Mouse (Mus musculus) Patski (cell line): ENCODE measurements around the gene Txnrd3. TPM values are rescaled to one million over a fixed set of nuclear protein-coding genes. Genes with fewer than 3 reads are reported as not detected.

Experiments
- ATAC-seq: fragments of 100-300 bp; one replicate; pipeline ENCODE4 v1.8.0; 2021
- CTCF ChIA-PET: fragments of 350-600 bp; sonication (Branson Sonifier 250); formaldehyde crosslinking; loops from one replicate; lab custom pipeline; 2022; ENCODE audit warnings: inconsistent platforms; lab: Charles Lee
- POLR2A ChIA-PET: fragments of 350-600 bp; sonication (Branson Sonifier 250); formaldehyde crosslinking; loops from one replicate; lab custom pipeline; 2022; ENCODE audit warnings: antibody characterized with exemption, inconsistent platforms; lab: Charles Lee
- DNase-seq: peaks from one replicate; pipeline ENCODE4 v3.0.0-alpha.2; 2011; ENCODE audit warnings: low read depth, low spot score
- H3K27me3 ChIP-seq: fragments of 371-371 bp; one replicate; pipeline ENCODE4 v1.5.1; 2021
- CTCF ChIP-seq: fragments of 100-300 bp; IDR thresholded peaks from one replicate; pipeline ENCODE4 v1.5.1; 2021
- in situ Hi-C: fragments of 300-500 bp; cut with MboI; formaldehyde crosslinking; loops from 3 replicates; pipeline ENCODE4 v1.11.1; 2018; ENCODE audit warnings: low pct_unique_long_range_greater_than_20kb, mixed read lengths
- polyA plus RNA-seq: library from polyadenylated mRNA; unstranded; gene quantifications from one replicate; pipeline ENCODE4 v1.2.3, GENCODE M21; 2021

Txnrd3 gene
- polyA plus RNA-seq, 1 experiment from 2014 or later = 26.7 TPM

DNA sequence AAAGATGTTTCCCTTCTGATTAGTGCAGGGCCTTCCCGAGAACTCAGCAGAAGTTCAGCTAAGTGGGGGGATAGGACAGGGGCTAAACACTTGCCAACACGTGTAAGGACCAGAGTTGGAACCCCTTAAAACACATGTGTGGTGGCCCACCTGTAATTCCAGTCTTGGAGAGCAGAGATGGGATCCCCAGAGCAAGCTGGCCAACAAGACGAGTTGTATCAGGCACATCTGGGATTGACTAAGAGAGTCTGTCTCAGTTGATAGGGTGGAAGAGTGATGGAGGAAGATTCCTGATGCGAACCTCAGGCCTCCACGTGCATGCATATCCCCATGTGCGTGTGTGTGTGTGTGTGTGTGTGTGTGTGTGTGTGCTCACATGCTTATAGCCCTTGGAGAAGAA lies 27.6 kb downstream of the Txnrd3 start:
- CTCF ChIA-PET = interaction anchor here (1.1 kb wide), 2 partner anchors 10 to 11 kb away, joined by 3 to 4 read pairs; no protein-coding TSS in a partner anchor
- in situ Hi-C loops = no loop called here
- TF ChIP-seq CTCF = no peak
- ATAC-seq = no peak
- H3K27me3 ChIP-seq = no peaks in the 10 kb centered on the region
- POLR2A ChIA-PET = no interaction called here
- no peak for DNase-seq

DNA sequence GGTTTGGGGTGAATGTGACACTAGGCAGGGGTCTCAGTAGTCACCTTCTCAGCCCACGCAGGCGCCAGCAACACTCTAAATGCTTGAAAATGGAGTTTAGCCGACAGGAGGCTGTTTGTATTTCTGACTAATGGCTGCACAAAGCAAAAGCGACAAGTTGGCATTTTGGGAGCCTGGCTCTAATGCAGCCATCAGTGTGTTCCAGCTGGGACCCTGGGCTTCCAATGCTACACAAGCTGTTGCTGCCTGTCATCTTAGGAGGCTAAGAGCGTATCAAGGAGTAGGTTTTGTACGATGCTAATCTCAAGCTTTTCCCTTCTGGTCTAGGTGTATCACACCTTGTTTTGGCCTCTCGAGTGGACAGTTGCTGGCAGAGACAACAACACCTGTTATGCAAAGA lies 28.9 kb downstream of the Txnrd3 start:
- POLR2A ChIA-PET = no interaction called here
- in situ Hi-C loops = no loop called here
- CTCF ChIA-PET = interaction anchor here (1.0 to 1.2 kb wide), 2 partner anchors 11 to 655 kb away, joined by 3 read pairs; no protein-coding TSS in a partner anchor
- H3K27me3 ChIP-seq = no peaks in the 10 kb centered on the region
- ATAC-seq (no peak), DNase-seq (no peak)
- TF ChIP-seq CTCF = no peak

DNA sequence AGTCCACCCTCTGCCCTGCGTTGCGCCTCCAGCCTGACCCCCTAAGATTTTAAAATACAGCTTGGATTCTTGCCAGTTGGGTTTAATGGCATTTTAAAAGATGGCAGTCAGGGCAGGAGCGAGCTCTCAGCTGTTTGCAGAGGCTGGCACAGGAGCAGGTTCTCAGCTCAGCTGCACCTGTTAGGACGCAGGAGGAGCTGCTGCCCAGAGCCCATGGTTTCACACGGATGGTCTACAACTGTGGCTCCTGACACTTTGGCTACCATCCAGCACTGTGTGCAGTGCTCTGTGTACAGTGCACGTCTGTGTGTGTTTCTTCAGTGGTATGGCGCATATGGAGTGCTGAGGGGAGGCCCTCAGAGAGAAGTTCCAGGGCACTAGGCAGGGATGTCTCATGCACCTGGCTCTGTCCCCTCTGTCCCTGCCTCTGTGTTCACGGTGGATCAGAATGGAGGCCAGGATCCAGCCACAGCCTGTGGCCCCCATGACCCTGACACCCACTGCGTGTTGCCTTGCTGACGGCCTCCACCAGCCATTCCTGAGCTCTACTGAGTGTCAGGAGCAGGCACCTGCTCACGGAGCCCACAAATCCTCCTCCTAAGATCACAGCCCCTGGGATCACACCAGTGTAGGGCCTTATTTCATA lies 29.5 kb downstream of the Txnrd3 start:
- in situ Hi-C loops = no loop called here
- POLR2A ChIA-PET = interaction anchor here (0.6 kb wide), 1 partner anchor 33 kb away, joined by 4 read pairs; no protein-coding TSS in a partner anchor
- CTCF ChIA-PET = interaction anchor here (0.6 to 1.2 kb wide), 3 partner anchors 11 to 654 kb away, joined by 3 read pairs; no protein-coding TSS in a partner anchor
- DNase-seq (no peak), ATAC-seq (no peak)
- TF ChIP-seq CTCF = no peak
- no peaks in the 10 kb centered on the region for H3K27me3 ChIP-seq

DNA sequence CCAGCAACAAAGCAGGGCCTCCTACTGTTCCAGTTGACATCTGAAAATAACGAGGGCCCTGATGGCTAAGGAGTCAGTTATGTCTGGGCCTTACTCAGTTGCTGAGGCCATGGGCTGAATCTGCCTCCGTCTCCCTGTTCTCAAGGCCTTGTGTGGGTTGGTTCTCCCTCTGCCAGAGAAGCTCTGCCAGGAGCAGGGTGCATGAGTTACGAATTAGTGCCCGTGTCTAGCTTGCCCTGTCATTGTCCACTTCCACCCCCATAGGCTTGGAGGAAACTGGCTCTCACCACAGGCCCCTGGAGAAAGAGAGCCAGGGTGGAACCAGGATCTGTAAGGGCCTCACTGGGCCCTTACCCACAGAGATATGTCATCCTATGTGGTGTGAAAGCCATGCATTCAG lies 34.7 kb downstream of the Txnrd3 start:
- H3K27me3 ChIP-seq = no peaks in the 10 kb centered on the region
- TF ChIP-seq CTCF = no peak
- ChIA-PET POLR2A (no interaction called here), CTCF (interaction anchor here (0.9 to 3.1 kb wide), 8 partner anchors 9 to 843 kb away, joined by 3 to 21 read pairs (median 4); partner anchors contain the start of gene Chst13)
- DNase-seq (no peak), ATAC-seq (no peak)
- in situ Hi-C loops = no loop called here

DNA sequence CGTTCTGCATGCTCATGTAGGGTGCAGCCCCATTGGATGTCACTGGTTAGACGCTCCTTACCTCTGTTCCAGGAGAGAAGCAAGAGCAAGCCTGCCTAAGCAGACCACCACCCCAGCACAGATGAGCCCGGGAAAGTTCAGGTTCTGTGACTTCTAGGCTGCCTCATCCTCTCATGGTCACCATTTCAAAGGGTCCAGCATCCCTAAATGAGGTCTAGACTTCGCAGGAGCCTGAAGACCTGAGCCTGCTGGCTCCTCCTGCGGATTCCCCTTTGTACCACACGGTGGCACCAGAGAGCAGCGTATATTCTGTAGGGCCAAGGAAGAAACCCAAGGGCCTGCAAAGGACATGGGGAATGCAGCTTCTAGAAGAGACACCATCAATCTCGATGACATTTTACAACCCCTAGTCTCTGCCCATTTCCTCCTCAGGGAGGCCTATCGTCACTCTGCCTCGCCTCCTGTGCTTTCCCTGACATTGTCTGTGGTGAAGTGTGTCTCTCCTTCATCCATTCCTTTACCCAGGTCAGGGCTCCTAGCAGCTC lies 35.6 kb downstream of the Txnrd3 start:
- ChIA-PET CTCF (interaction anchor here (0.6 to 3.1 kb wide), 15 partner anchors 10 to 1761 kb away, joined by 3 to 21 read pairs (median 4); partner anchors contain the start of genes Chst13 and Txnrd3), POLR2A (interaction anchor here (0.7 kb wide), 1 partner anchor 878 kb away, joined by 3 read pairs; no protein-coding TSS in a partner anchor)
- peak; percentile 87 for TF ChIP-seq CTCF
- in situ Hi-C loops = no loop called here
- DNase-seq (no peak), ATAC-seq (peak; percentile 79)
- H3K27me3 ChIP-seq = no peaks in the 10 kb centered on the region

DNA sequence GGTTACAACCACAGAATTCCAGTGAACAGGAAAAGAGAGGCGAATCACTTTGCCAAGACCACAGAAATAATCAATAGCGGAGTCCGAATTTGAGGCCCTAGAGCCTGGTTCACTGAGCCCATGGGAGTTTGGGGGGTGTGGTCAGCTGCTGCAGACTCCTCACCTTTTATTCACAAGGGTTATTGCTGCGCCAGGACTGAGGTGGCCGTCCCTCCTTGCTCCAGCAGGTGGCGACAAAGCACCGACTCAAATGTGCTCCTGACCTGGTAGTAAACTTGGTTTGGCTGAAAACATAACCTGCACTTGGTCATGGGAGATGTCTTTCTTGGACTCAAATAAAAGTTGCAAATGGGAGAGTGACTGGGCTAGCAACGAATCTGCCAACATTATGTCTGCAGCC lies 36.4 kb downstream of the Txnrd3 start:
- peak; percentile 97 for TF ChIP-seq CTCF
- in situ Hi-C loops = loop anchor here (10.0 kb wide), 4 partner anchors 305 to 845 kb away; partner anchors contain the start of gene Chst13
- H3K27me3 ChIP-seq = no peaks in the 10 kb centered on the region
- peak; percentile 22 for DNase-seq
- CTCF ChIA-PET = interaction anchor here (0.8 to 3.1 kb wide), 12 partner anchors 22 to 857 kb away, joined by 3 to 21 read pairs (median 4); partner anchors contain the start of genes Chst13 and Txnrd3
- peak; percentile 67 for ATAC-seq
- POLR2A ChIA-PET = interaction anchor here (0.7 kb wide), 1 partner anchor 877 kb away, joined by 3 read pairs; no protein-coding TSS in a partner anchor

DNA sequence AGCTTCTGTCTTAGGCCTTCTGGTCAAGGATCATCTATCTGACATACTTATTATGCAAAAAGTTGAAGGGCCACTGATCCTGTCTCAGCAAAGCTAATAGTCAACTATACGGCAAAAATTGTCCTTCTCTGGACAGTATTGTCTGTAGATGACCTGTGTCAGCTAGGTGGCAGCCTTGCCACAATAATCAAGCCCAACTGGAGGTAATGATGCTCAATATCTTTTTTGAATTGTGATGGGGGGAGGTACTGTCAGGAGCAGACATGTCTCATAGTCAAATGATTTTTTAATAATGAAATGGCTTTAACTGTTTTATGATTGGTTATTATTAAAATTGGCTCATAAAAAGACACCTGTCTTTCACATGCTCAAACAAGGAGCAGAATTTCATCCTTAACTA lies 40.4 kb downstream of the Txnrd3 start:
- POLR2A ChIA-PET = no interaction called here
- DNase-seq (no peak), ATAC-seq (no peak)
- TF ChIP-seq CTCF = peak; percentile 68
- no peaks in the 10 kb centered on the region for H3K27me3 ChIP-seq
- in situ Hi-C loops = loop anchor here (10.0 kb wide), 4 partner anchors 301 to 841 kb away; partner anchors contain the start of gene Chst13
- CTCF ChIA-PET = interaction anchor here (0.7 kb wide), 2 partner anchors 11 to 741 kb away, joined by 3 read pairs; no protein-coding TSS in a partner anchor

DNA sequence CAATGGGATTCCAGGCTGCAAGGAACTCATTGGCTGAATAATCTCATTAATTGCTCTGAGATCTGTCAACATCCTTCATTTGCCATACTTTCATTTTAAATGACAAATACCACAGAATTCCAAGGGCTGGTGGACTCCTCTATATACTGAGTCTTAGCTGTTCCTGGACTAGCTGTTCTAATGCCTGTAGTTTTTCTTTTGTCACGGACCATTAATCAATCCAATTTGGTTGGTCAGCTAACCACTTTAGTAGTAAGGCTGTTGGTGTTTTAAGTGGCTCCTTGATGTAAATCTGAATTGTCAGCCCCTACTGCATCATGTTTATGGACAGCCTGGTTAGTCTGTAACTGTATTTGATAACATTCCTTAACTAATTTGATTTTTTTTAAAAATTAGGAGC lies 43.3 kb downstream of the Txnrd3 start:
- in situ Hi-C loops = loop anchor here (10.0 kb wide), 4 partner anchors 298 to 838 kb away; partner anchors contain the start of gene Chst13
- DNase-seq = no peak
- ChIA-PET POLR2A (no interaction called here), CTCF (no interaction called here)
- TF ChIP-seq CTCF = no peak
- ATAC-seq = no peak
- no peaks in the 10 kb centered on the region for H3K27me3 ChIP-seq

DNA sequence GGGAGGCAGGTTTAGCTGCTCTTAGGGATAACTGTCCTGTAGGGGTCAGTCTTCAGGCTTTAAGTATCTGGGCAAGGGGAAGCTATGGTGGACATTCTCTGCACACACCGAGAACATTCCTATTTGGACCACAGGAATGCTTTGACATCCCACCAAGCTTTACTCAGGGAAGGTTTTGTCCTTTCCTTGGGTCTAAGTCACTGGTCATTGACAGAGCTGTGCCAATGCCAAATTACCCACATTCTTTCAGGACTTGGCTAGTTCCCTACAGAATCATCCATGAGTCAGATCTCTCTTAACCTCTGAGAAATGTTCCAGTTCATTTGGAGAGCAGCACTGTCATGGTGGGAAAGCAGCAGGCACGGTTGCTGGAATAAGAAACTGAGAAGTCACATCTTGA lies 62.8 kb downstream of the Txnrd3 start:
- no peaks in the 10 kb centered on the region for H3K27me3 ChIP-seq
- ATAC-seq = peak; percentile 95
- in situ Hi-C loops = loop anchor here (10.0 kb wide), 1 partner anchor 268 kb away; no protein-coding TSS in a partner anchor
- POLR2A ChIA-PET = no interaction called here
- CTCF ChIA-PET = interaction anchor here (1.1 to 1.5 kb wide), 2 partner anchors 581 to 621 kb away, joined by 3 to 4 read pairs; no protein-coding TSS in a partner anchor
- peak; percentile 74 for TF ChIP-seq CTCF
- DNase-seq = peak; percentile 91

DNA sequence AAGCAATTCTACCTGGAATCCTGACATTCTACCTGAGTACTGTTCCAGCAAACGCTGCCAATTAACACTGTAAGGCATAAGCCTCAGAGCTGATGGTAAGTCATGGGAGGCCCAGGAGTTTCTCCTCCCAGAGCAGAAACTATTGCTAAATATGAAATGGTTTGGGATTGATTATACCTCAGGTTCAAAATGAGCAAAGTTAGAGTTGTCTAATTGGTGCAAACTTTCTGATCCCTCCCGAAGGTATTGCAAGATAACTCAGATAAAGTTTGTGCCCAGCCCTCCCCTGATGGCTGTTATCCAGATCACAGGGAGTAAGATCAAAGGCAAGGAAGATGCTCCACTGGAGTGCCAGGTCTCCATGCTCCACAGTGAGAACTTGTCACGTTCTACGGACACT lies 63.5 kb downstream of the Txnrd3 start, which contains the start of gene Vmn1r40:
Gene Vmn1r40 (plus strand): TSS at position 301 of the 400 bp plus-strand sequence.
- POLR2A ChIA-PET = no interaction called here

More for the DNA sequence above, 63.5 kb downstream of the Txnrd3 start, which contains the start of gene Vmn1r40:
- in situ Hi-C loops = loop anchor here (10.0 kb wide), 1 partner anchor 268 kb away; no protein-coding TSS in a partner anchor
- ATAC-seq (no peak), DNase-seq (no peak)
- CTCF ChIA-PET = interaction anchor here (1.1 kb wide), 1 partner anchor 620 kb away, joined by 3 read pairs; no protein-coding TSS in a partner anchor
- H3K27me3 ChIP-seq = no peaks in the 10 kb centered on the region
- TF ChIP-seq CTCF = no peak
